Mouse (Mus musculus): ENCODE data around the gene Tmem251.

Tmem251 gene

DNA sequence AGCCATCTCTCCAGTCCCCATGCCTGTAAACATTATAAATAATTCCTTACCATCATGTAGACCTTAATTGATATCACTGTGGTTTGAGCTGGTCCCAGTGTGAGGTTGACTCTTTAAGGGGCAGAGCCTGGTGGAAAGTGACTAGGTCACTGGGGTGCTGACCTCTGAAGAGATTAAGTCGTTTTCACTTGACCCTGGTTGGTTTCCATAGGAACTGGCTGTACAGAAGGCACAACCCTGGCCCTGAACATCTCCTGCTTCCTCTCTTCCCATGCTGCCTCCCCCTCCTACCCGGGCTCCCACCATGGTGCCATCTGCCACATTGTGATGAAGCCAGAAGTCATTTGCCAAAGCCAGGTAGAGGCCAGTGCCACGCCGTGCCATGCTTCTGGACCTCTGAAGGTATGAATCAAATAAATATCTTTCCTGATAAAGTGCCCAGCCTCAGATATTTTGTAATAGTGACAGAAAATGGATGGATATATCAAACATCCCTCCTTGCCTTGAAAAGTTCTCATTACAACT, 32.6 kb upstream of the Tmem251 start:
- peak; percentile 40 for DNase-seq (ENCODE audit: low spot score)

DNA sequence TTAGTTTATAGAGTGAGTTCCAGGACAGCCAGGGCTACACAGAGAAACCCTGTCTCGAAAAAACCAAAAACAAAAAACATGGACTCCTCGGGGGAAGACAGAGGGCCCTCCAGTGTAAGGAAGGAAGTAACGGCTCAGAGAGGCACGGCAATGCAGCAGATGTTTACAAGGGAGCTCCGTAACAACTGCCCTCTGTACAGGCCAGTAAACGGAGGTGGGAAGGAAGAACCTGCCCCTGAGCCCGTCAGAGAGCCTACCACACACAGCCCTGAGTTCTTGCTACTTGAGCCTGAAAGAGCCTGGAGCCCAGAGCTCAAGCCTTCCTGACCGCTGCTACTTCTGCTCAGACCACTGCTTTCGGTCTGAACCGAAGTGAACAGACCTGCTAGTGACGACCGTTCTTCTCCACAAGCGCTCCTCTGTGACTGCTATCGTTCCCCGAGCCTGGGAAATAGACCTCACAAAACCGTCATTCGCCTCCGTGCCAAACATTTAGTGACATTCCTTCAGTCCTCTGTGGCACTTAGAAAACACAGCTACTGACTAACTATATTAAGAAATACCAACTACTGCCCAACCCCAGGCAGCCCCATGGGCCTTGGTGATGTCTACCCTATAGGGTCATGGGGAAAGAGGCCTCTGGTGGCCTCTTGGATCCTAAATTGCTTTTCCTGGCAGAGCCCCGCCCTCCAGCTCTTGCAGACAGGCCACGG, 30.3 kb upstream of the Tmem251 start:
- no peak for DNase-seq (ENCODE audit: low spot score)

DNA sequence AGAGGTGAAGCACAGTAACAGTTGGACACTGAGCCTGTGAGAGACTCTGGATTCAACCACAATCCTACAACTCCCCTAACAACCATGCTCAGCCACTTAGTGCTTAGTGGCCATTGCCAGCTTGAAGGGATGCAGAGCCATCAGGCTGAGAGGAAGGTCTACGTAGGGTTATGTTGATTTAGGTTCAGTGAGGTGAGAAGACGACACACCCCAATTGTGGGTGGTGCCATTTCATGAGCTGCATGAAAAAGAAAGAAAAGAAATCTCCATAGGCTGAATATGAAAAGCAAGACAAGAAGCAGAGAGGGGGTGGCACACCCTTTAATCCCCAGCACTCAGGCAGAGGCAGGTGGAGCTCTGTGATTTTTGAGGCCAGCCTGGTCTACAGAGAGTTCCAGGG, 29.4 kb upstream of the Tmem251 start:
- DNase-seq (ENCODE audit: low spot score): no peak

DNA sequence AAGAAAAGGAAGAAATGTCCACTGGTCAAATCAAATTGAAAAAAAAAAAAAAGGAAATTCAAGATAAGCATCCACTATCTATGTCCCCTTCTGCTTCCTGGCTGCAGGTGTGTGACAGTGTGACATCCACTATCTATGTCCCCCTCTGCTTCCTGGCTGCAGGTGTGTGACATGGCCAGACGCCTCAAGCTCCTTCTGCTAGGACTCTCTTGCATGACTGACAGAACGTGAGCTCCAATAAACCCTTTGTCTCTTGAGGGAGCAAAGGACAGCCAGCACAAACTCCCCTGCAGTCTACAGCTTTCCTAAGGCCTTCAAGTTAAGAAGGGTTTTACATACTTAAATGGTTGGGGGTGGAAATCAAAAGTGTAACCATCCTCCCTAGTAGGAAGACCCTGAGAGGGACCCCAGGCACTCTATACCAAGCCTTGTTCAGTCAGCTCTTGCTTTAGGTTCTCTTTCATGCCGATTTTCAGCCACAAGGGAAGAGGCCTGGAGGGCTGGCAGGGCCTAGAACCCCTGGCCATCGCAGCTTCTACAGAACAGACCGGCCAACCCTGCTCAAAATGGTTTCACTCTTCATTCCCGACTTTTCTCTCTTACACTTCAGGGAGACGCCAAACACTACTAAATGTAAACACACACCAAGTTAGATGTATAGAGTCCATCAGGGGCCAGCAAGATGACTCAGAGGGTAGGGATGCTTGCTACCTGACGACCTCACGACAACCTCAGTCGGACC, 28.7 kb upstream of the Tmem251 start:
- DNase-seq (ENCODE audit: low spot score): no peak

DNA sequence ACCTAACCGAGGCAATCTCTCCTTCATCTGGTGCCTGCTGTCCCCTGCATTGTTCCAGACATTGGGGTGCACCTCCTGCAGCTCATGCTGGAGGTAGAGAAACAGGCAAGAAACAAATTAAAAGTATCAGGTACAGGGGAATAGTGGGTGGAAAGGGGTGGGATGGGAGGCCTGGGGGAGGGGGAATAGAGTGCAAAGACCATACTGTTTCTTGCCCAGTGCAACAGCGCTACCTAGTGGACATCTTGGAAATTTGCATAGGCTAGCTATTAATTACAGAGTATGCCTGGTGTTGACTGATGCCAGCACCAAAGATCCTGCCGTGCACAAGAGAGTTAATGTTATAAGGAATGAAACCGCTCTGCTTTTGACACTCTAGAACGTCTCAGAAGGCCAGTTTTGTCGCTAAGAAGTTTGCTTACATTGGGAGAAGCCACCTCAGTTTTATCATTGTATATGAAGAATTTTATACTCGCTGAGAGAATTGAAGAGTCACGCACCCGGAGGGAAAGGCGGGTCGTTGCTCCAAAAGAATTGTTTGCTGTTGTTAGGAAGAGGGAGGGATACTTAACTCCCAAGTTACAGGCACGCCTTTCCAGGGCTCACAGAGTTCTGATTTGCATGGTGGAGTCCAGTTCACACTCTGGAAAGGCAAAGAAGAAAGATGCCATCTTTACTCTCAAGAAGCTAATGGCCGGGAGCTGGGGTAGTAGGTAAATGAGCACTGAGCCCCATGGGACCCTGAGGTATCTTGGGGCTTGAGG, 23.8 kb upstream of the Tmem251 start:
- peak; percentile 85 for DNase-seq (ENCODE audit: low spot score)

DNA sequence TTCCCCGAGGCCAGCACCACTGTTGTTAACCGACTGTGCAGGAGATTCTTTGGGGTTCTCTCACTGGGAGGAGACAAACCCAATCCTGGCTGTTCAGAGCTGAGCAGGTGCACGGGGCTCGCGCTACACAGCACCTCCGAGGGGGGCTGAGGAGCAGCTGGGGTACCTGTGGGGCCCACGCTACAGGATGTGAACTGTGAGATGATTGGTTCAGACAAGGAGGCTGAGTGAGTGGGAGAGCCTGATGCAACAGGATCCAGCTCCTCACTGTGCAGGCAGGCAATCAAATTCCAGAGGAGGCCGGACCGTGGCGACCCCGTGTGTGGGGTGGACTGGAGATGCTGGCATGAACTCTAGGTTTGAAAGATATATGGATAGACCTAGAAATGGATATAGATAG, 21.1 kb upstream of the Tmem251 start:
- DNase-seq (ENCODE audit: low spot score): no peak

DNA sequence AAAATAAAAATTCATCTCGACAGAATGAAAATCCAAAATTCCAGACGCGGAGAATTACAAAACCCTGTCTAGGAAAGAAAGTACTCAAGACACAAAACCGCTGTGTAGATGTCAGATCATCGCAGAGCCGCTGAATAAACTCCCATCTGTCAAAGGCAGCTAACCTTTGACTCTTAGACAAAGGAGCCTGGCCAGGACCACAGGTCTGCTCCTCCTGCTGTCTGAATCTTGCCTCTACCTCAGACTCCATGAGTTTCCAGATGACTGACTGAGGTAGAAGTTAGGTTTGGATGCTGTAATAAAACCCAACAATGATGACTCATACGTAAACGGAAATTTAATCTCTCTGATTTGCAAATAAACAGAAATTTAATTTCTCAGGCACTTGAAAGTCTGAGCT, 20.6 kb upstream of the Tmem251 start:
- DNase-seq (ENCODE audit: low spot score): peak; percentile 49

DNA sequence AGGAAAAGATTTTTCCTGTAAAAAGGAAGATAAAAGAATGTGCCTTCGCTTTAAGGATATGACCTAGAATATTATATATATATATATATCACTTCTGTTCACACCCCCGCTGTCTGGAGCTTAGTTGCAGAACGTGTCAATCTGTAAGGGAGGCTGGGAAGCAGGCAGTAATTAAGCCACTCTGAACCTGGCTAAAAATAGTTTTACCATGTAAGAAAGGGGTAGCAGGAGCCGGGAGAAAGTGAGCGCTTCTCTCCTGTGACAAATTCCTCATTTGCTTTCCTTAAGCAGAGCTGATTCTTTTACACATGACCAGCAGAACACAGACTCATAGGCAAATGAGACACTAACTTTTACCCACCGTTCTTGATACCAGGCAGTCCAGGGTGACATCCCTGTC, 19.7 kb upstream of the Tmem251 start:
- no peak for DNase-seq (ENCODE audit: low spot score)

DNA sequence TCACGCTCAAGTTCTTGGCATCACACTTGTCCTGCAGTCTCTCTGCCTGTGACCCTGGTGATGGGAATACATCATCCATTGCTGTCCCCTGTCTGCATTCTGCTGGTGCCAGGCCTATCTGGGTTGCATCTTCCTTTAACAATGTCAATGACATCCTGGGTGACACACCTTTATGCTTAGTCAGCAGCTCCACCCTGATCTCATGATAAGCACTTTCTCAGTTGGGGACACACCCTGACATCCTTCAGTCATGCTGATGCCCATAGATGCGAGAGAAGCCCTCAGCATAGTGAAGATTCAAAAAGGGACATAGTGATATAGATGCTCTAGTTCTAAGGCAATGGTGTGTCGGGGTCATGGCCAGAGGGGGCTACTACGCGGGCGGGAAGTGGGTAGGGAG, 18.4 kb upstream of the Tmem251 start:
- no peak for DNase-seq (ENCODE audit: low spot score)

DNA sequence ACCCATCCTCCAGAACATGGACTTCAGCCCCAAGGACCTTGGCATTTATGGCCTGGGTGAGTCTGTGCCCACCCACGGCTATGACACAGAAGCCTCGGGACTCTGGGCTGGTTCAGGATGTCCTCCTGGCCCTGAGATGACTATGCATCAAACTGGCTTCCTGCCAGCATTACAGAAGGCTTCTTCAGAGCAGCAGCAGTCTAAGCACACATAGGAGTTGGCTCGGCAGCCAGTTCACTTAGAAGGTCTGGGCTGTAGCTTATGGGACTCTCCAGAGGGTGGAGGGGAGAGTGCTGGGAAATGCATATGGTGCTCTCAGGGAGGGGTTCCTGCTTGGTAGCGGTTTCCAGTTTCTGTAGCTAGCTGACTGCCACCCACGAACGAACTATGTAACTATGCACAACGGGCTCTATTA, 17.8 kb upstream of the Tmem251 start:
- no peak for DNase-seq (ENCODE audit: low spot score)

DNA sequence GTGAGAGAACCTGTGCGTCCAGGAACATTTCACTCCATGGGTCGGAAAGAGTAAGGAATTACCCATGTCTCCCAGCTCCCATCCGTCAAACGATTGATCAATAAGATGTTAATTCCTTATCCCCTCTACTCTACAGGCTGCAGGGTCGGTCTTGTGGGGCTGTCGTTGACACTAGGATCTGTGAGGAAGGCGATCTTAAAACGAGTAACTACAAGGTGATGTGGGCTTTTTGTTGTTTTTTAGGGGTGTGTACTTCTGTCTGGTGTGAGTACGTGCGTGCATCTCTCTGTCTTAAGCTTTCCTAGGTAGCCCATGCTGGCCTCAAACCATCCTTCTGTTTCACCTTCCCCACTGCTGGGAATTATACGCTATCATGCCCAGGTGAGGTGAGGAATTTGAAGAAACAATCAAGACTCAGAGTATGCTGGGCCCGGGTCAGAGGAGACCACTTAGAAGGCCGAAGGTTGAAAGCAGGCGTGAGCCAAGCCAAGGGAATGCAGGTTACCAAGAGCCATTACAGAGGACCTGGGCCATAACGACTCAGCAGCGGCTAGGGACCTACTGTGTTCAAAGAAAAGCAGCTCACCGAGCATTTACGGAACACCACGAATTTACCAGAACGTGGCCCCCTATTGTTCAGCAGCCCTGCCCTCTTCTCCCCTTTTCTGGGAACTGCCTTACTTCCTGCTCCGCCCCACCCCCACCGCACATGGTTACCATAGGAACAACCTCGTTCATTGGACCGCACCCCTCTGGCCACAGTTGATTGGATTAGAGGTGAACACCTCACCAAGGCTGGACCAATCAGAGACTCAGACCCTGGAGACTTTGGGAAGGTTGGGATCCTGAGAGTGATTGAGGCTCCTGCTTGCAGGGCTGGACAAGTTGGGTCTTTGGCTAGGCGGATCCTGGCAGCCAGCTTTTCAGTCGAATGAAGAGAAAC, 13.4 kb upstream of the Tmem251 start:
- DNase-seq (ENCODE audit: low spot score): peak; percentile 98

DNA sequence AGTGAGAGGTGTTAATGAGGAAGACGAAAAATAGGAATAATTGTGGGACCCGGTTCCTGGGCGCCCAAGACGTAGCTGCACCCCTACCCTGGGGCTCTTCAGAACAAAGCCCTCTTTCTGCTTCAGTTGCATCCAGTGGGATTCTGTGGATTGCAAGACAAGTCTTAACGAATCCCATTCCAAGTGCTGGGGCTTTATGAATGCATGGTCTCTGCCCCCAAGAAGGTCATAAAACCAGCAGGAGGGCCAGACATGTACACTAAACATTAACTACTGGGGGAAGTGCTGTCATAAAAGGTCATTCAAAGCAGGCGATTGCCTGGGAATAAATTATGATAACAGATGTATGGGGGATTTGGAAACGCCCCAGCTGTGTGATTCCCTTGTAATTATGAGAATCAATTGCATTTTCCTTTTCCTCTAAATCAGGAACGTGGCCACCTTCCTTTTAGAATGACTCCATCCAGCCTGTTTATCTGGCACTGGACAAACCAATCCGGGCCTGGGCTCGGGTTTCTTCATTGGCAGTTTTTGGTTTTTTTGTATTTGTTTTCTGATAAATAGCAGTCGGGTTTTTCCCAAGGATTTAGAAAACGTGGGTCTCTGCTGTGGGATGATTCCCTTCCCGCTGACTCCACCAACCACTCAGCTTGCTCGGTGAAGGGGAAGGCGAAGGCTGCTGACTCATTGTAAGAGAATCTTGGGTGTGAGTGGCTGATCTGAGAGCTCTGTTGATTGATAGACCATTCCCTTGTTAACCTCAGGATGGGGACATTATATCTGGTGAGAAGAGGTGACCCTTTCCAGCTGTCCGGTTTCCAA, 12.6 kb upstream of the Tmem251 start:
- DNase-seq (ENCODE audit: low spot score): peak; percentile 69

DNA sequence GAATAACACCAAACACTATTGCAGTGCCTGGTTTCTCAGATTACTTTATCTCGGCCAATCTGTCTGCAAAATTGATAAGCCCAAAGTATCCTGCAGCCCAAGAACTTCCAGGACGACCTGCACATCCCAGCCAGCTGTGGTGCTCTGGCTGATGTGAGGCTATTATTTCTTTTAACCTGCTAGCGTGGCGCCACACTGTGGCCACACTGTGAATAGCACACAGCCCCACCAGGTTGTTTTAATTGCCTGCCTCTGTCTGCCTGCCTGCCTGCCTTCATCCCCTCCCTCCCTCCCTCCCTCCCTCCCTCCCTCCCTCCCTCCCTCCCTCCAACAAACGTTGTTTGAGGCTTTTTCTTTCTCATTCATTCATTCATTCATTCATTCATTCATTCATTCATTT, 10.2 kb upstream of the Tmem251 start:
- DNase-seq (ENCODE audit: low spot score): peak; percentile 82

DNA sequence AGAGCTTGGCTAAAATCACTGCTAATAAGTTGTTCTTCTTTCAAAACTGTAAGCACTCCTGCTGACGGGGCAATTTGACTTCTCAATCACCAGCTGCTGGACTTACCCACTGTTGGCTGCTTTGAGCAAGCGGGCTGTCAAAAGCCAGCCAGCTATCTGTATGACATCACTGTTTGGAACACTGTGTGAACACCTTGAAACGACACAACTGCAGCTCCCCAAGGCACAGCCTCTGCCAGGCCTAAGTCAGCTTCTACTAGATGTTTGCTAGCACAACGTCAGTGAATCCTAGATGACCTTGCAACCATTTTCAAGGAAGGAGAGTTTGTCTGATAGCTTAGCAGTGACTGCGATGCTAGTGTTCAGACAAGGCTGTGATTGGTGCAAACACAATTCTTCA, 4.5 kb upstream of the Tmem251 start:
- DNase-seq (ENCODE audit: low spot score): no peak

DNA sequence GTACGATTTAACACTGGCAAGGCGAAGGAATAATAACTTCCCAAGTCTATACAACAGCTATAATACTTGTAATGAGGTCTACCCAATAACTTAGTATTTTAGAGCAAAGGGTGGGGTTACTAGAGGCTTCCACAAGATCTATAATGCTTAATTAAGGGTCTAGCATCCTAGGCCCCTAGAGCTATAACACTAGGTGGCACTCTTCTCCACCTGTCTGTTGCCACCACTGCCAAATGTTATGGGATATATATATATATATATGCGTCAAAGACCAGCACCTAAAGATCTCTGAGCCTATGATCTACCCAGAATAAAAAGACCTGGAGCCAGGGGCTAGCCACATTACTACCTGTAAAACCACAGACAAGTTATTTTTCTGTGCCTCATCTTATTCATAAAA, 3.3 kb upstream of the Tmem251 start:
- DNase-seq (ENCODE audit: low spot score): peak; percentile 44

DNA sequence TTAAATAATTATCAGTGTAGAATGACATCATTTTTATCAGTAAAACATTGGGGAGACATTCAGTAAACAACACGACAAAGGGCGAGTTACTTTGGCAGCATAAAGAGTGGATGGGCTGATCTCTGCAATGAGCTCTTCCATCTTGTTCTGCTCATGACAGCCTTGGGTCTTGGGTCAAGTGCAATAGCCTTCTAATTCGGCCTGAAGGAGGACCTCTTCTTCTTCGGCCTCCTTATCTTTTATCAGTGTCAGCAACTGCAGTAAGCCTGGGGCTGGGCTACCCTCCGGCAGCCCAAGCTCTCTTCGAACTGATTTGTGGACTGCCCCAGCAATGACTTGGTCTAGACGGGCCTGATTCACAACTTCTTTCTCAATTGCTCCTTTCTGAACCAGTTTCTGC, 1.5 kb upstream of the Tmem251 start:
- DNase-seq (ENCODE audit: low spot score): no peak

DNA sequence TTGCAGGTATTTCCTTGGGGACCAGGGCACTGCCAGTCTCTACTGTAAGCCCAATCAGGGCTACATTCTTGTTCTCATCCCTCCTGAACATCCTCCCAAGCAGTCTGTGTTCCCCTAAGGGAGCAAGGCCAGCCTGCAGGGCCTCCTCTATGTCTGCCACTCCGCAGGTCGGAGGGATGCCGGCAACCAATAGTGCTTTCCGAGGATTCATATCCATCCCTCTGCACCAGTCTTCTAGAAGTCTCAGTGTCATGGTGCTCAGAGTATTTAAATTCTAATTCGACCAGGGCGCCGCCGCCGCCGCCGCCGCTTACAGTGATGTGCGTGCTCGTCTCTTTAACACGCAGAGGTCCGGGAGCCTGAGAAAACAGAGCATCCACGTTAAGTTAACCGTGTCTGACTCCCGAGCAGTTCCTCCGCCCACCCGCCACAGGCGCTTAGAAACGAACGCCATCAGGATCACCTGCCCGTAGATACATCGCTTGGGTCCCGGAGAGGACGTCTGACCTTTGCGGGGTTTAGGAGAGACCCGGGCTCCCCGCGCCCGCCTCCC, 450 bp upstream of the Tmem251 start:
- no peak for DNase-seq (ENCODE audit: low spot score)

DNA sequence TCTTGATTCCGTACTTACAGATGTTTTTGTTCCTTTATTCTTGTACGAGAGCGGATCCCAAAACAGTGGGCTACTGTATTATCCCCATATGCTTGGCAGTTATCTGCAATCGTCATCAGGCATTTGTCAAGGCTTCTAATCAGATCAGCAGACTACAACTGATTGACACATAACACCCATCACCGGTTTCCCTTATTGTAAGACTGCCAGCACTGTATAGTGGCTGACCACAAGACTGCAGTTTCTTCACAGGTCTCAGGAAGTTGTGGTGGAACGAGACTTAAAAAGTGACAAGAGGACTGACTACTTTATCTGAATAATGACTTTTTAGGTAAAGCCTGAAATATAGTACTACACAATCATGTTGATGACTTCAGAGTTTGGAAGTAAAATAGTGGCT, 1.3 kb downstream of the Tmem251 start:
- peak; percentile 18 for DNase-seq (ENCODE audit: low spot score)

DNA sequence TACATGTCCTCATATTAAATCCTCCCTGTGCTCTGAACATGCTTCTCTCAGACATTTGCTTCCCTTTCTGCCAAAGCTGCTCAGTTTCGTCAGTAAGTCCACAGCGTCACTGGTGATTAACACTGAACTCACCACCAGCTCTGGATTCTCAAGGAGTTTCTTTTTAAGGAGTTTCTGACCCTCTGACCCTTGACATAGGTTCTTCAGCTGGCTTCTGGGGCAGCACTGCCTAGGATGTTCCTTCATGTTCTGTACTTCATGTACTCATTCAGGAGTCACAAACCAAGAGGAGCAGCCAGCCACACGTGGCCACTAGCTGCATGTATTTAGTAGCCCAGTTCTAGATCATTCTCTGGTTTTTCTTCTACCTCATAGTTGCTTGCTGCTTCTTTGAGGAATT, 4.7 kb downstream of the Tmem251 start:
- no peak for DNase-seq (ENCODE audit: low spot score)

DNA sequence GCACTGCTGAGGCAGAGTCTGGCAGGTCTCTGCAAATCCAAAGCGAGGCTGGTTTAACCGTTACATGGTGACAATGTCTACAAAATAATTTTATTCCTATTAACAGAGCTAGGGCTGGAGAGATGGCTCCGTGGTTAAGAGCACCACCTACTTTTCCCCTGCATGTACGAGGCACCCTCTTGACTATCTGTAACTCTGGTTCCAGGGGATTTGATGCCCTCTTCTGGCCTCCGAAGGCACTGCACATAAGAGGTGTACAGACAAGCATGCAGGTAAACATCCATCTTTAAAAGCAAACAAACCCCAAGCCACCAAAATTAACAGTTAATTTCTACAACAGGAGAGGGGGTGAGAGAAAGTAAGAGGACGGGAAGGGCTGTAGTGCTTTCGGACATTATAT, 12.7 kb downstream of the Tmem251 start:
- peak; percentile 29 for DNase-seq (ENCODE audit: low spot score)
